Mouse (Mus musculus) cerebellum, postnatal 25 days (tissue): ENCODE results near the gene Rbm14.

Experiments
- DNase-seq, 2 experiments: peaks; one replicate each; pipeline ENCODE4 v3.0.0; 2021; ENCODE audit warnings: mixed read lengths in 2 of 2

Gene Rbm14

DNA sequence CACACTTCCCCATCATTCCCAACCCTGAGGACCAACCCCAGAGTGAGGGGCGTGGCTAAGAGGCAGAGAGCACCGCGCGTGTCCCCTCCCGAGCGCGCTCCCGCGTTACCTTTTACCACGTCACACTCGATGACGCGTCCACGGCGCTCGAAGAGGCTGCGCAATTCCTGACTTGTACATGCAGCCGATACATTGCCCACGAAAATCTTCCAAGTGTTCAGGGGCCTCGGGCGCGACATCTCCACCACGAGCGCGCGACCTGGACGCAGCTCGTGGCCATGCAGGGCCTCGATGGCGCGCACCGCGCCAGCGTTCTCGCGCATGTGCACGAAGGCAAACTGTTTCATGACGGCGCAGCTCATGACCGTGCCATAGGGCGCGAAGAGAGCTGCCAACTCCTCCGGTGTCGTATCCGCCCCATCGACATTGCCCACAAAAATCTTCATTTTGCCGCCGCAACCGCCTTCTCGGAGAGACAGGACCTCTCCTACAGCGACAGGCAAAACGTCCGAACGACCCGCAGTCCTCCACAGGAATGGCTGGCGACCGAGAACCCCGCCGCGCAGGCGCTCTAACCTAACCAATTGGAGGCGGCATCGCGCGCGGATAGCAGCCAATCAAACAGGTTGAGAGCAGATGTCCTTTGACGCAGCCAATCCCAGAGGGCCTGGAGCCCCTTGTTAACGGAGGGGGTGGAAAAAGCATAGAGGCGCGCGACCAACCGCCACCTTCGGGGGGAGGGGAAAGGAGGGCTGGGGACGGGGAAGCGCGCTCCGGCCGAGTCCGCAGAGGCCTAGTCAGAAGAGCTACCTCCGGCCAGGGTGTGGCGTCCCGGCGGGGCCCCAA, at the start of gene Rbm14, which contains the start of gene Gm21992:
Gene Rbm14 (minus strand): TSS at position 572 of the 846 bp plus-strand sequence.
Gene Gm21992 (minus strand): TSS at position 550 of the 846 bp plus-strand sequence.
- DNase-seq: peak; percentile 98 to 99

DNA sequence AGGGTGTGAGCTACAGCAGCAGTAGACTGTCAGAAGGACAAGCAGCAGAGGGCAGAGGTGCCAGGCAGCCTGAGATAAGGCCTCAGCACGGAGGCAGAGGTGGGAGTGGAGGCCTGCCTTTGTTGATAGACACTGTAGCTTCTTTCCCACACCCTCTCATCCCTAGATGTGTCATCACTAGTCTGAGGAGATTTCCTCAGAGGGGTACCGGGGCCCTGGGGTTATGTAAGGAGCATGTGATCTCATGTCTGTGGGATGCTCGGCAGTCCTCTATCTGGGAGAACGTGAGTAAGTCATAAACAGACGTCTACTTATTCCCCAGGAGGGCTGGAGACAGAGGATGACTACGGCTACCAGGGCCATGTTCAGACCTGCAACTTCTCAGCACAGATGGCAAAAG, 47.6 kb upstream of the Rbm14 start:
- no peak for DNase-seq

DNA sequence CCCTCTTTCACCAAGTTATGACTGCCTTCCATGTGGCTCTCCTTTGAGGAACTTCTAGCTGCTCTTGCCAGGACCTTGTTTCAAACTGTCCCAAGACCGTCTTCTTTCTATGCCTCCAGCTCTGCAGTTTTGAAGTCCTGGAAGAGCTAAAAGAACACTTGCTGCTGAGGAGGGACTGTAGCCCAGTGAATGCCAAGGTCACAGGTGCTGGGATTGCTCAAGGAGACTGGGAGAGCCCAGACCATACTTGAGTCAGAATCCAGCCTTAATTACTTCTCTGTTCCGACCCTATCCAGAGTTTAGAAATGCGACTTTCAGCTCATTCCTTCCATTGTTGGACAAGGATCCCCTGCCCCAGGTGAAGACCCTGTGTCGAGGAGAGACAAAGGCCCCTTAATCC, 44.5 kb upstream of the Rbm14 start:
- no peak for DNase-seq

DNA sequence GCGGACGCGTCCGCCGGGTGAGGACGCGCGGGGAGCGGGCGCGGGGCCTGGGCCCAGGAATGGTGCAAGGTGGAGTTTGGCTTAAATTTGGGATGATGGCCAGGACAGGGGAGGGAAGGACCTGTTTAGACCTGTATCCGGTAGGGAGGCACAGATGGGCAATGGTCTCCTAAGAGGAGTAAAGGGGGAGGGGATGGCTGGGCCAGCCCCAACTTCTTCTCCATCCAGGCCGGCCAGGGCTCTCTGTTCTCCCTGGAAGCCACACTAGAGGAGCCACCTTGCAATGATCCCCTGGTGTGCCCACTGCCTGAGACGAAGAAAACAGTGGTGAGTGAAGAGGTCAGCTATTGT, 44.0 kb upstream of the Rbm14 start:
- no peak for DNase-seq

DNA sequence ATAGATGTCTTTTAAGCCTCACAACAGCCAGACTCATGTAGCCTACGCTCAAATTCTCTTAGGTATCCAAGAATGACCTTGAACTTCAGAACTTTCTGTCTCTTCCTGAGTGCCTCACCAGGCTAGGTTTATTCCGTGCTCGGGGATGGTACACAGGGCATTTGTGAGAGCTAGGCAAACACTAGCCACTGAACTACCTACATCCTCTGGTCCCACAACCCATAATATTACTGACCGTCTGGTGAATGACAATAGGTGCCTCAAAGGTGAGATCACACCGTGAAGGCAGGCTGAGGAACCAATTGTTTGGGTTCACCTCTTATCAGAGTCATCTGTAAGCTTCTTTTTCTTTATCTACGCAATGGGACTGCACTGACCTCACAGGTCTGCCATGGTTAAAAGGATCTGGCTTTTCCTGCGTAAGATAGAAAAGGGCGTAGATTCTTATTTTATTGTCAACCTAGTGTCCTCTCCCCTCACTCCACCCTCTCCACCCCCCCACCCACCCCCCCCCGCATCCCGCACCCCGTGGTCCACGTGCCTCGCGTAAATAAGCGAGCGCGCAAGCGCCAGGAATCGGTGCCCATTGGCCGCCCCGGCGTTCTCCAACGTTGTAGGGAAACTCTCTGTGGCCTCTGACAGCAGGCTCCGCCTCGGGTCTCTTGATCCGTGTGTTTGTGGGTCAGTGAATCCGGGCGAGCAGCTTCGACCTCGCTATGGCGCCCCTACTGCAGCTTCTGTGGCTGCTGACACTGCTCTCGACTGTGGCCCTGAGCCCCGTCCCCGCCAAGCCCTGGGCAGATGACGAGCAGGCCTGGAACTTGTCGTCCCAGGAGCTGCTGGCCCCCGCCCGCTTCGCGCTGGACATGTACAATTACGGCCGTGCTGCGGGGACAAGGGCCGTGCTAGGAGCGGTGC, 43.4 kb upstream of the Rbm14 start, which contains the start of gene Ctsf:
Gene Ctsf (plus strand): TSS at position 579 of the 918 bp plus-strand sequence.
- DNase-seq: peak; percentile 96

GRCm38 (mm10) chr19:4850281-4850680, 38.8 kb upstream of the Rbm14 start:
- no peak for DNase-seq

DNA sequence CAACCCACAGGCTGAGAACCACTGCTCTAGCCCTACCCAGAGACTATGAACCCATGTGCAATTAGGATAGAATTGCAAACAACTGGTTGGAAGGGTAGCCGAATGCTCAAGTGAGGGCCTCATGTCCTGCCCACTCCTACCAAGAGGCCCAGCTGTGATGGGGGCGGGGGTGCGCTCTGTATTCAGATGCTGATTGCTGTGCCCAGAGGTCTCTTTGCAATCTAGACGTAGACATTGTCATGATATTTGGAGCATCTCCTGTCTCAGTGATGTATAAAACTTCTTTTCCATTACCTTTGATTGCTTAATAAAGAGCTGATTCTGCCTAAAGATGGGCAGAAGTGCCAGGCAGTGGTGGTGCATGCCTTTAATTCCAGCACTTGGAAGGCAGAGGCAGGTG, 38.4 kb upstream of the Rbm14 start:
- DNase-seq: no peak

DNA sequence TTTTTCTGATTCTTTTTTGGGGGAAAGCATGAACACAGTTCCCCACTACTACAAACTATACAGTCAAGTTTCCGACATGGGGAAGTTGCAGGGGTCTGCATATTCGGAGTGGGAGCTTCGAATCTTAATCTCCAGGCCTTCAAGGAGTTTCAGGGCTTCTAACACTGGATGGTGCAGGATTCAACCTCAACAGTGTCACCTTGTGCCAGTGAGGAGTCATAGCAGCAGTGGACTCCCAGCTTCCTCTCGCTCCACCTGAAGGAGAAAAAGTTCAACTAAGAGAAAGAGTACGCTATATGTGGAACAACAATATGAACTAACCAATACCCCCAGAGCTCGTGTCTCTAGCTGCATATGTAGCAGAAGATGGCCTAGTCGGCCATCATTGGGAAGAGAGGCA, 36.1 kb upstream of the Rbm14 start:
- peak in 1 of 2 experiments; percentile 63 for DNase-seq

GRCm38 (mm10) chr19:4845846-4846245, 34.4 kb upstream of the Rbm14 start:
- DNase-seq: no peak

- DNase-seq: no peak
Measured at GRCm38 (mm10) chr19:4842611-4843010, 31.2 kb upstream of the Rbm14 start.

DNA sequence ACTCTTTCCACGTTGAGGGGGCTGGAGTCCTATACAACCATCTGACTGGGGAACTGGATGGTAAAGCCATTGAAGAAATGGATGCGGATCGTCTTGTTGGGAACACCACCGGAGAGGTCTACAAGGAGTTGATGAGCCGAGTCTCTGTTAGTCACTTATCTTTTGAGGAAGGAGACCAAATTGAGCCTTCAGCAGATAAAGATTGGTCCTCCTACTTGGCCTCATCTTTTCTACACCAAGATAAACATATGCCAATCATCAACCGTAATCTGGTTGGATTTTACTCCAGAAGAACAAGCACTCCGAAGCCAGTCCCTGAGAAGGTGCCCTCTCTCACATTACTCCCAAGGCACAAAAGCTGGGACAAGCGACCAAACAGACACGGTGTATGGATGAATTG, 29.4 kb upstream of the Rbm14 start:
- no peak for DNase-seq

DNA sequence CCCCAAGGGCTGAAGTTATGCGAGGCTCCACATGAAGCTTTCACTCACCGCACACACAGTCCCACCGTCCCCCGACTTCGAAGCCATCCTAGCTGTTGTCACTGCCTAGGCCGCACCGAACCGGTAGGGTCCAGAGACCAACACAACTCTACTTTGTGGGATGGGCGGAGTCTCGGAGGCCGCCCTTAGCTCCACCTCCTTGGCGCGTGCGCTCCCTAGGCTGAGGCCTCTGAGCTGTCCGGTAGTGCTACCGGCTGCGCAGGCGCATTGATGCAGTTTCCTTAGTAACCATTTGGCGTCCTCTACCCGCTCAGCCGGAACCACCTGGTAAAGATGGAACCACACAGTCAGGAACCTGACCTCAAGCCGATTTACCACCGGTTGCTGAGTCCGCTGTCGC, 27.7 kb upstream of the Rbm14 start, which contains the start of the genes Ccs and Ccdc87:
Gene Ccs (minus strand): TSS at position 184 of the 400 bp plus-strand sequence.
Gene Ccdc87 (plus strand): TSS at position 218 of the 400 bp plus-strand sequence.
- DNase-seq: peak; percentile 96 to 98

DNA sequence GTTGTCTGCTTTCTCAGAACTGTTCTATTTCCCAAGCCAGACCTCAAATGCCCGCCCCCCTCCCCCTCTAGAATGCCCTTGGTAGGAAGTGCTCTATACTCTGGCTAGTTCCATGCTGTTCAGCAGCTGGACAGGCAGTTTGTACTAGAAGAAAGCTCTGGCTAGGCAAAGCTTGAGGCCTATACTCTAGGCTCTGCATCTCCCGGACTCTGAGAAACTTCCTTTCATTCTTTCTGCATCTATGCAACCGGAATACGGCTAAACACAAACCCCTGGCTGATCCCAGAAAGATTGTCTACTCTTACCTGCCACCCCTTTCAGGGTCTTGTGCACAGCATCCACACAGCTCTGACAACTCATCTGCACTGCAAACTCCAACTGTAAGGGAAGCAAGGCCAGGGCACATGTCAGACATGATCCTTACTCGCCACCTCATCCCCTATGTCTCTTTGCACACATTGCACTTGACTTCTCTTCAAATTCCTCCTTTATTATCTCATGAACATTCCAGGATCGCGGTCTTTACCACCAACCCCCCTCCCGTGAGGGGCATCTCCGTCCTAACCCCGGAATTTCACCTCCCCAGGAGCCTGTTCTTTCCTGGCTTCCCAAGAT, 27.2 kb upstream of the Rbm14 start:
- DNase-seq: no peak

- peak in 1 of 2 experiments; percentile 34 for DNase-seq
Measured at GRCm38 (mm10) chr19:4837049-4837448, 25.6 kb upstream of the Rbm14 start.

DNA sequence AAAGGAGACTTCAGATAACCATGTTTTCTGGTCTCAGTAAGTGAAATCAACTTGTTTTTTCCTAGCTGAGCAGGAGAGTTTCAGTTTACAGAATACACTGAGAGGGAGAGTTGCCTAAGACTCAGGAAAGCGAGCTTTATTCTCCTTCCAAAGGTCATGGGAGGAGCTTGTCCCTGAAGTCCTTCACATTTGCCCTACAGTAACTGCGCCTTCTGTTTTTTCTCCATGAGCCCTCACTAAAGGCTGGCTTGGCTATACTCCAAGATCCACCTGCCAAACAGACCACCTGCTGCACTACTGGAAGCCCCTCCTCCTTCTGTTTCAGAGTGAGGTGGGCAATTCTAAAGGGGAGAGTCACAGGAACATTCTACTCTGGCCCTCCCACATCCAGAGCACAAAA, 24.7 kb upstream of the Rbm14 start:
- DNase-seq: no peak

GRCm38 (mm10) chr19:4833977-4834376, 22.5 kb upstream of the Rbm14 start:
- DNase-seq: no peak

DNA sequence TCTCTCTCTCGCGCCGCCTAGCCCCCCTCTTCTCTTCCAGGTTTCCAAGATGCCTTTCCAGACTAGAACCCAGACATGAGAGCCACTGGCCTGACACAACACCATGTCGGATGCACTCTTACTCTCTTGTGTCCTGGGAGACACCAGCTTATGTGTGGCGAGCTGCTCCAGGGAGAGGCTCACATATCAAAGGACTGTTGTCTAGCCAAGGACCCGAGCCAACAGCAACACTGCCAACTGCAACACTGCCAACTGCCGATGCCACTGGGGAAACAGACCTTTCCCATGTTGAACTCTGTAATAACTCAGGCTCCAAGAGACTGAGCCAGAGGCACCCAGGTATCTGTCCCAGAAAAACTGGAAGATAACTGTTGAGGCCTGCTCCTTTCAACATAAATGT, 17.7 kb upstream of the Rbm14 start:
- peak; percentile 88 to 91 for DNase-seq

DNA sequence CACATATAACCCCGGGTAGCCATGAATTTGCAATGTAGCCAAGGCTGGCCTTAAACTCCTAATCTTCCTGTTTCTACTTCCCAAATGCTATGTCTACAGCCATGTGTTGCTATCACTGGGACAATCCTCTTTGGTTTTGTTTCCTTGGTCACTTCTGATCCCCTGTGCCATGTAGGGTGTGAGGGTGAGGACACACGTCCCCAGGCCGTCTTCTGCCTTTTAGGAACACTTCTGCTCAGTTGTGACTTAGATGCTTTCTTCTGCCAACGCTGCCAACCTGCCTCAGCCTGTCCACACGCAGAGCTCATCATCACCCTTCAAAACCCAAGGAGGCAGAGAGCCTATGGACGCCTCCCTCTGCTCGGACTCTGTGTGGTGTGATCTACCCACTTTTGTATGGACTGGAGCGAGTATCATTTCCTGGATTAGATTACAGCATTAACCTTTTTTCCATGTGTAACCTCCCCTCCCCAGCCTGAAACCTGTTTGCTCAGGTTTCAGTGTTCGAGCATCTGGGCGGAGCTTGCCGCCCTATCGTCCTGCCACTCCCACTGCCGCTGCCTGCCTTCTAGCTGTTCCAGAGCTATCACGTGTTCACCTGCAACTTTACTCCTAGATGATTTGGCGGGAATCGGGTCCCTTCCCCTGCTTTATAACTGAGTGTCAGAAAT, 17.1 kb upstream of the Rbm14 start:
- DNase-seq: no peak

DNA sequence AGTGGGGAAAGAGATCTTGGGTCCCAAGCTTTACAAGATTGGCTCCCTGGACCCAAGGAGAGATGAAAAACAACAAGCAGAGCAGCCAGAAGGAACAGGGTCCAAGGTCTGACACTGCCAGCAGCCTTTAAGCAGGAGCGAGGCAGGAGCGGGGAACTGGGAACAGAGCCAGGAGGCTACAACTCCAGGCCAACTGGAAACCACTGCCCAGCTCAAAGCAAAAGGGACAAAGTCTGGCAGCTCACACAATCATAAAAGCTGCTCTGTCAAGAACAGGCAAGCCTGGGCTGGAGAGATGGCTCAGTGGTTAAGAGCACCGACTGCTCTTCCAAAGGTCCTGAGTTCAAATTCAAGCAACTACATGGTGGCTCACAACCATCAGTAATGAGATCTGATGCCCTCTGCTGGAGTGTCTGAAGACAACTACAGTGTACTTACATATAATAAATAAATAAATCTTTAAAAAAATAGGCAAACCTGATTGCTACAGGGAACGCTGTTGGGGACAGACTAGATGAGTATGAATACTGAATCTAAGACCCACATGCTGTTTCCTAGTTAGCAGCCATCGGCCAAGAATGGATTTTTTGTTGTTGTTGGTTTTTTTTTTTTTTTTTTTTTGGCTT, 9.4 kb upstream of the Rbm14 start:
- DNase-seq: peak; percentile 45 to 69

DNA sequence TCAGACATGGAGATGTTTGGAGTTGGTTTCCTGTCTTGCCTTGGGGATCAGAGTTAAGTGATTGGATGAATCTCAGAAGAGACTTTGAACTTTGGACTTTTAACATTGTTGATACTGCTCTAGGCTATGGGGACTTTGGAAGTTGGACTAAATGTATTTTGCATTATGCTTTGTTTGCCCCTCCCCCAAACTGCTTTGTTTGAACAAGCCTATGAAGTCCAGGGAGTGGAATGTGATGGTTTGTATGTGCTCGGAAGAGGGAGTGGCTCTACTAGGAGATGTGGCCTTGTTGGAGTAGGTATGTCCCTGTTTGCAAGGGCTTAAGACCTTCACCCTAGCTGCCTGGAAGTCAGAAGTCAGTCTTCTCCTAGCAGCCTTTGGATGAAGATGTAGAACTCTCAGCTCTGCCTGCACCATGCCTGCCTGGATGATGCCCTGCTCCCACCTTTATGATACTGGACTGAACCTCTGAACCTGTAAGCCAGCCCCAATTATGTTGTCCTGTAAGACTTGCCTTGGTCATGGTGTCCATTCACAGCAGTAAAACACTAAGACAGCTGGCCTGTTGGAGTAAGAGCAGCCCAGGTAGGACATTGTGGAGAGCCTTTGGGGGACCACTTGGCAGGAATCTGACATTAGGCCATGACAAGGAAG, 5.9 kb upstream of the Rbm14 start:
- DNase-seq: no peak

- DNase-seq: peak; percentile 25 to 59
Measured at GRCm38 (mm10) chr19:4813015-4813414, 1.6 kb upstream of the Rbm14 start.
